Mouse (Mus musculus) hindbrain, embryonic 16.5 days (tissue): ENCODE measurements around the gene Hmga2. TPM values are rescaled to one million over a fixed set of nuclear protein-coding genes. Genes with fewer than 3 reads are reported as not detected.

ENCODE experiments used
- ATAC-seq: fragments of 200-750 bp; cut with Nextera tagmentation; 2 replicates; pipeline ENCODE4 v1.8.0; 2017; ENCODE audit warnings: moderate TSS enrichment, moderate library complexity
- H3K27ac ChIP-seq: fragments of 300-500 bp; sonication (generic); 2 replicates; pipeline ENCODE4 v1.5.1; 2014; ENCODE audit warnings: low read depth, mild to moderate bottlenecking, control low read depth, low read length, moderate library complexity
- H3K27me3 ChIP-seq: fragments of 300-500 bp; sonication (generic); replicated peaks from 2 replicates; pipeline ENCODE4 v1.6.1; 2014; ENCODE audit warnings: low read length; ENCODE audit not compliant: control insufficient read depth, insufficient read depth
- H3K36me3 ChIP-seq: fragments of 300-500 bp; sonication (generic); 2 replicates; pipeline ENCODE4 v1.6.1; 2014; ENCODE audit warnings: mild to moderate bottlenecking, low read length, moderate library complexity, mixed read lengths; ENCODE audit not compliant: control insufficient read depth, insufficient read depth
- H3K4me1 ChIP-seq: fragments of 300-500 bp; sonication (generic); 2 replicates; pipeline ENCODE4 v1.6.1; 2014; ENCODE audit warnings: low read depth, low read length; ENCODE audit not compliant: control insufficient read depth, insufficient read depth
- H3K4me2 ChIP-seq: fragments of 300-500 bp; sonication (generic); 2 replicates; pipeline ENCODE4 v1.6.1; 2014; ENCODE audit warnings: mild to moderate bottlenecking, low read length, control low read depth, moderate library complexity
- H3K4me3 ChIP-seq: fragments of 300-500 bp; sonication (generic); 2 replicates; pipeline ENCODE4 v1.5.1; 2014; ENCODE audit warnings: mild to moderate bottlenecking, low read length, control low read depth, moderate library complexity
- H3K9ac ChIP-seq: fragments of 300-500 bp; sonication (generic); 2 replicates; pipeline ENCODE4 v1.6.1; 2014; ENCODE audit warnings: low read depth, mild to moderate bottlenecking, control low read depth, low read length, moderate library complexity
- H3K9me3 ChIP-seq: fragments of 300-500 bp; sonication (generic); 2 replicates; pipeline ENCODE4 v1.6.1; 2014; ENCODE audit warnings: mild to moderate bottlenecking, low read length, moderate library complexity; ENCODE audit not compliant: control insufficient read depth
- WGBS: fragments of 180-500 bp; shearing (Covaris S2); extraction: QIAGEN DNeasy Blood & Tissue Kit; methylation state at CpG from one replicate; pipeline ENCODE4 v1.1.7; 2014; 5-methylcytosine and 5-hydroxymethylcytosine counted together
- polyA plus RNA-seq: library from polyadenylated mRNA; unstranded; fragments of >200 nt; fragmentation: Nextera tagmentation; extraction: Ambion mirVana; gene quantifications from 2 replicates; pipeline ENCODE4 v1.2.1, GENCODE M21; 2015

The Hmga2 gene
- 1.6 and 2.1 TPM in 2 replicates for polyA plus RNA-seq

- Histone ChIP-seq H3K27ac (peak within 1 kb of the TSS; percentile 53), H3K4me2 (peak within 1 kb of the TSS; percentile 87), H3K9ac (peak within 1 kb of the TSS; percentile 64), H3K27me3 (peaks cover 4% of the 10 kb centered on the region; the same call in 1 of the 2 replicates), H3K4me3 (peak within 1 kb of the TSS; percentile 59), H3K9me3 (no peaks in the 10 kb centered on the region), H3K36me3 (no peaks in the 10 kb centered on the region), H3K4me1 (peaks cover 34% of the 10 kb centered on the region)
- ATAC-seq: peak; percentile 40
- WGBS: under 1% methylated on average over 85 of the region's 99 CpGs
These were observed at the start of gene Hmga2 for GRCm38 (mm10) chr10:120475601-120476515. Gene Hmga2 (minus strand): TSS chr10:120476469.

GRCm38 (mm10) chr10:120522959-120523358 is 46.7 kb upstream of the Hmga2 start:
- 95% methylated on average over 2 of the region's 2 CpGs for WGBS
- H3K9me3 ChIP-seq: no peaks in the 10 kb centered on the region
- no peak overlapping the region for H3K9ac ChIP-seq
- no peak overlapping the region for H3K4me2 ChIP-seq
- H3K4me3 ChIP-seq: no peak overlapping the region
- ATAC-seq: no peak
- no peak overlapping the region for H3K27ac ChIP-seq
- no peaks in the 10 kb centered on the region for H3K4me1 ChIP-seq
- no peaks in the 10 kb centered on the region; the same call in 1 of the 2 replicates for H3K27me3 ChIP-seq
- H3K36me3 ChIP-seq: no peaks in the 10 kb centered on the region

- H3K27ac ChIP-seq: no peak overlapping the region
- no peak overlapping the region for H3K9ac ChIP-seq
- no peak for ATAC-seq
- H3K27me3 ChIP-seq: no peaks in the 10 kb centered on the region
- no peak overlapping the region for H3K4me3 ChIP-seq
- no peaks in the 10 kb centered on the region for H3K4me1 ChIP-seq
- H3K36me3 ChIP-seq: no peaks in the 10 kb centered on the region
- H3K4me2 ChIP-seq: no peak overlapping the region
- H3K9me3 ChIP-seq: no peaks in the 10 kb centered on the region
- WGBS: 68% methylated on average over 9 of the region's 9 CpGs
These were observed 45.8 kb upstream of the Hmga2 start for GRCm38 (mm10) chr10:120521912-120522575.

GRCm38 (mm10) chr10:120516311-120516710 is 40.0 kb upstream of the Hmga2 start:
- H3K27me3 ChIP-seq: no peaks in the 10 kb centered on the region
- no peaks in the 10 kb centered on the region for H3K4me1 ChIP-seq
- ATAC-seq: no peak
- no peak overlapping the region for H3K4me3 ChIP-seq
- no peaks in the 10 kb centered on the region for H3K36me3 ChIP-seq
- H3K27ac ChIP-seq: no peak overlapping the region
- no peak overlapping the region for H3K9ac ChIP-seq
- WGBS: 66% methylated on average over 8 of the region's 8 CpGs
- no peak overlapping the region for H3K4me2 ChIP-seq
- H3K9me3 ChIP-seq: no peaks in the 10 kb centered on the region

GRCm38 (mm10) chr10:120513721-120514120 is 37.5 kb upstream of the Hmga2 start:
- Histone ChIP-seq H3K9me3 (no peaks in the 10 kb centered on the region), H3K4me3 (no peak overlapping the region), H3K4me1 (no peaks in the 10 kb centered on the region), H3K9ac (no peak overlapping the region), H3K4me2 (no peak overlapping the region), H3K27ac (no peak overlapping the region), H3K27me3 (no peaks in the 10 kb centered on the region), H3K36me3 (no peaks in the 10 kb centered on the region)
- no peak for ATAC-seq
- 80% methylated on average over 9 of the region's 9 CpGs for WGBS

GRCm38 (mm10) chr10:120512946-120513345 is 36.7 kb upstream of the Hmga2 start:
- no peak for ATAC-seq
- no peak overlapping the region for H3K27ac ChIP-seq
- H3K4me3 ChIP-seq: no peak overlapping the region
- H3K4me1 ChIP-seq: no peaks in the 10 kb centered on the region
- no peaks in the 10 kb centered on the region for H3K27me3 ChIP-seq
- H3K4me2 ChIP-seq: no peak overlapping the region
- no peaks in the 10 kb centered on the region for H3K9me3 ChIP-seq
- no peaks in the 10 kb centered on the region for H3K36me3 ChIP-seq
- 53% methylated on average over 4 of the region's 4 CpGs for WGBS
- H3K9ac ChIP-seq: no peak overlapping the region

- no peak for ATAC-seq
- H3K4me1 ChIP-seq: no peaks in the 10 kb centered on the region
- H3K27me3 ChIP-seq: no peaks in the 10 kb centered on the region
- no peaks in the 10 kb centered on the region for H3K36me3 ChIP-seq
- 91% methylated on average over 8 of the region's 8 CpGs for WGBS
- H3K27ac ChIP-seq: no peak overlapping the region
- no peak overlapping the region for H3K4me2 ChIP-seq
- H3K4me3 ChIP-seq: no peak overlapping the region
- H3K9me3 ChIP-seq: no peaks in the 10 kb centered on the region
- no peak overlapping the region for H3K9ac ChIP-seq
These were observed 35.9 kb upstream of the Hmga2 start for GRCm38 (mm10) chr10:120512121-120512520.

- Histone ChIP-seq H3K4me3 (no peak overlapping the region), H3K27ac (no peak overlapping the region), H3K9me3 (no peaks in the 10 kb centered on the region), H3K4me1 (peaks cover 3% of the 10 kb centered on the region; the same call in 1 of the 2 replicates), H3K9ac (no peak overlapping the region), H3K27me3 (no peaks in the 10 kb centered on the region), H3K4me2 (no peak overlapping the region), H3K36me3 (no peaks in the 10 kb centered on the region)
- no peak for ATAC-seq
- WGBS: 90% methylated on average over 5 of the region's 5 CpGs
These were observed 27.7 kb upstream of the Hmga2 start for GRCm38 (mm10) chr10:120503959-120504358.

- no peak overlapping the region for H3K27ac ChIP-seq
- H3K9me3 ChIP-seq: no peaks in the 10 kb centered on the region
- H3K36me3 ChIP-seq: no peaks in the 10 kb centered on the region
- H3K9ac ChIP-seq: no peak overlapping the region
- H3K4me3 ChIP-seq: no peak overlapping the region
- 43% methylated on average over 9 of the region's 9 CpGs for WGBS
- H3K4me2 ChIP-seq: no peak overlapping the region
- ATAC-seq: no peak
- no peaks in the 10 kb centered on the region for H3K27me3 ChIP-seq
- H3K4me1 ChIP-seq: peaks cover 3% of the 10 kb centered on the region; the same call in 1 of the 2 replicates
These were observed 24.5 kb upstream of the Hmga2 start for GRCm38 (mm10) chr10:120500794-120501193.
